Mouse (Mus musculus): ENCODE results near the gene Aox3.

DNA sequence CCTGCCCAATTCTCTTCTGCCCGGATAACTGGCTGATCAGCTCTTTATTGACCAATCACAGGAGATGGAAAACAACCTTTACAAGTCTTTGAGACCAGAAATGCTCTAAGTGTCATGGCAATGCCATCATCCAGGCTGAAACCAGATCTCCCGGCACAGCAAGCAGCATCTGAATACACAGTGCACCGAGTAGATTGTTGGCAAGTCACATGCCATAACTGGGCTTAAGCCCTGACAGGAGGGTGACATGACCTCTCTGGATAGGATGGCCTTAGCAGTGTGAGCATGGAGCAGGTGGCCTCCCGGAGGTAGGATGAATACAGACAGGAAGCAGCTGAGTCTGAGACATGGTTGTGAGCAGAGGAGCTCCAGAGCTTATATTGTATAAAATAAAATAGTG lies 32.5 kb upstream of the Aox3 start:
- TF ChIP-seq CHD2 (IDR thresholded peaks at IDR 0.05; ENCODE audit: low read depth, low read length) = no peak
- TF ChIP-seq ZC3H11A (IDR thresholded peaks at IDR 0.05; ENCODE audit: borderline replicate concordance, low read depth, low read length) = no peak
- TF ChIP-seq ZNF384 (IDR thresholded peaks at IDR 0.05; ENCODE audit: low read depth, low read length) = no peak
- TF ChIP-seq MAFK (IDR thresholded peaks at IDR 0.05; ENCODE audit: insufficient read depth, low read depth, low read length) = no peak

Data from ES-E14 (cell line).